Mouse (Mus musculus): ENCODE measurements around the gene Meltf.

Gene Meltf

DNA sequence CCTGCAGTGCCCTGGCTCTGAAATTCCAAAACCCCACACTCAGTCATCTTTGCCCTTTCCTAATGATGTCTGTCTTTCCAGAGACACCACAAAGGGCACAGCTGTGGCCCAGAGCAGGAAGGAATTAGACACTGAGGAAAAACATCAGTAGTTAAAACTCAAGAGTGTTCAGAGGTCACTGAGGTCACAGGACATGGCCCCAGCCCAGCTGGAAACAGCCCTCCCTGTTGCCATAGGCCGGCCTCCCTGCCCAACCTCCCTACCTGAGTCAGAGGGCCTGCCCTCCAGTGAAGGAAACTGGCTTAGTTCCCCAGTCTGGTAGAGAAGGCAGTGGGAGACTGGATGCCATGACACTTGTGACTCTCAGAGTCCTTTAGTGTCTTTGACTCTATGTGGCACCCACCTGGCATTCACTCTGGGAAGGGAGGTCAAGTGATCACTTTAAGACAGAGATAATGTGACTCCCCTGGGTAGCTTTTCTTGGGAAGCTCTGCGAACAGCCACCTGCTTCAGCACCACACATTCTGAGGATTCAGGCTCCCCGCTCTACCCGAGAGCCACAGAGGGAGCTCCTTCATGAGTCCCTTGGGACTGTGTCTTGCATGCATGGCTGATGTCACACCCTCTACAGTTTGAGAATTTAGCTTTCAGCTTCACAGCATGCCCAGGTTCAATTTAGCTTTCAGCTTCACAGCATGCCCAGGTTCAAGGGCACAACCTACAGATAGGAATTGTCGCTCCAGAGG, 15.0 kb downstream of the Meltf start:
- intact Hi-C loops (cut with DNase I) = no loop called here

GRCm38 (mm10) chr16:31896971-31897774, 18.6 kb downstream of the Meltf start:
- intact Hi-C loops (cut with DNase I) = no loop called here

- intact Hi-C loops (cut with DNase I) = no loop called here
Observed at GRCm38 (mm10) chr16:31898546-31899326, 20.1 kb downstream of the Meltf start.

DNA sequence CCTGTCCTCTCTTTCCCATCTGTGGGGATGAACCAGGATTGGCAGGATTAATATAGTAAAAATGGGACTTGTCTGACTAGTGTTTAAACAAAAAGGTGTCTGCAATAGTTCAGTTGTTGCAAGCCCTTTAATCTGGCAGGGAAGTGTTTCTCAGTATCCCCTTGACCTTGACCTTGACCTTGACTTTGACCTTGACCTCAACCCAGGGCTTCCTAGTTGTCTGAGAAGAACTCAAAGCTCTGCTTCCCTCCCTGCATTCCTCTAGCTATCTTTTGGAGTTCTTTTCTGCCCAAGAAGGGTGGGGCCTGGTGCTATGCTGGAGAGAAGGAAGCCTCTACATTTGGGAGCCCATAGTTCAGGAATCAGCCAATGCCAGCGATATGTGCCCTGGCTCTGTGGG, 23.3 kb downstream of the Meltf start:
- intact Hi-C loops (cut with DNase I) = no loop called here

GRCm38 (mm10) chr16:31903239-31903638, 24.6 kb downstream of the Meltf start:
- intact Hi-C loops (cut with DNase I) = no loop called here

DNA sequence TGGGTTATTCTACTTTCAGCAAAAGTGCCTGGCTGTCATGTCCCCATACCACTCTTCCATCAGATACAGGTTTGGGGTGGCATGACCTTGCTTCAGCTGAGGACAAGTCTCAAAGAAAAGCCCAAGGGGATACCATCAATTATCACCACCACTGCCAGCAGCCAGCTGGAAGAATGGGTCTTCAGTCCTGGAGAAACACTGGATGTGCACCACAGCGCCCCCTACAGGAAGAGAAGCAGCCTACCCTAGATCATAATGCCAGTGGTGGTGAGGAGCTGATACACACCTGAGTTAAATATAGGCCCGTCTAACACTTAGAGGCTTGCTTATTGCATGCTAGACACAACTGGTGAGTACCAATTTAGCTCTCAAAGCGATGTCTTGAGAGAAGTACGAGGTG, 26.7 kb downstream of the Meltf start:
- intact Hi-C loops (cut with DNase I) = no loop called here

DNA sequence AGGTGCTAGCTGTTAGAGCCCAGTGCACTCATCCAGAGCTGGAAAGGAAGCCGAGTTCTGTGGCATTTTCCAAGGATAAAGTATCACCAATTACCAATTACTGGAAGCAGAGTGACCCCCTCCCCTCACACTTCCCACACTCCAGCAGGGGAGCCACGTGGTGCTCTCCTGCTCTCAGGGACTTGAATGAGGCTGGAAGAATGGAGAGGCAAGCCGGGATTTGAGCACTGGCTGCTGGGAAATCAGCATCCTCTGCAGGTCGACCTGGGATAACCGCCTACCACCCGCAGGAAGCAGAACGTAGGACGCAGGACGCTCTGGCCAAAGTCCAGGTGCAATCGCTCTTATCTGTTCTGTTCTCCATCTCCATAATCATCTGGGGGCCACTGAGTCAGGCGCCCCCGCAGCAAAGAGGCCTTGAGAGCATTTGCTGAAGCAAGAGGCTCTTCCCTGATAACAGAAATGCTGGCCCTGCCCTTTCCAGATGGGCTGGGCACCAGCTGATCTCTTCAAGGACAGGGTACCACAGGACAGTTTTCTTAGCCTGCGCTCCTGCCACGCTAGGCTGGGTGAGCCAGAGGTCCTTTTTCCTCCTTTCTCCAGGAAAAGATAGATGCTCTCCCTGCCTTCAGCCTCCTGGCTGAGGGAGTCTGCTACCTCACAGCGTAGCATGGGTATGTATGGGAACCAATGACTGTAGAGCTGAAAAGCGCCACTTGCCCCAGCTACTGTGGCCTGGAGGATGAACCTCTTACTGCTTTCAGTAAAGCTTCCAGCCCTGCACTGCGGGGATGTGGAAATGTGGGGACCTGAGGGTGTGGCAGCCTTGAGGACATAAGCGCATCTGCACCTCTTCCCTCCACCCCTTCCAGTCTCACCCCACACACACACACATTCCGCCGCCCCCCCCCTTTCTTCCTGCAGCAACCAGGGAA, 27.5 kb downstream of the Meltf start:
- intact Hi-C loops (cut with DNase I) = no loop called here

DNA sequence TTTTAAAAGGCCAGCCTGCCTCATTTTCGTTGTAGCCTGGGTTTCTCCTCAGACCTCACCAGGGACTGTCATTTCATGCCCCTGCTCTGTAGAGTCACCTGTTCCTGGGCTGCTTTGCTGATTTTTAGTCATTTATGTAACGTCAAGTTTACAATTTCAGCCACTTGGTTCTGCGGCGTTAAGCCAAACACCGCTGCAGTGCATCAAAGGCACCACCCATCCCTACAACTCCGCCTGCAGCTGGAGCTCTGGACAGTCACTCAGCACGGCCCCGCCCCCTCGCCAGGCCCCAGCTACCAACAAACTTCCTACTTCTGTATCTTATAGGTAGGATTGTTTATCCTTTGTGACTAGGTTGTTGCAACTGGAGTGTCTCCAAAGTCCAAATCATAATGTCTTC, 28.3 kb downstream of the Meltf start:
- intact Hi-C loops (cut with DNase I) = no loop called here

GRCm38 (mm10) chr16:31908959-31909358, 30.3 kb downstream of the Meltf start:
- intact Hi-C loops (cut with DNase I) = no loop called here

DNA sequence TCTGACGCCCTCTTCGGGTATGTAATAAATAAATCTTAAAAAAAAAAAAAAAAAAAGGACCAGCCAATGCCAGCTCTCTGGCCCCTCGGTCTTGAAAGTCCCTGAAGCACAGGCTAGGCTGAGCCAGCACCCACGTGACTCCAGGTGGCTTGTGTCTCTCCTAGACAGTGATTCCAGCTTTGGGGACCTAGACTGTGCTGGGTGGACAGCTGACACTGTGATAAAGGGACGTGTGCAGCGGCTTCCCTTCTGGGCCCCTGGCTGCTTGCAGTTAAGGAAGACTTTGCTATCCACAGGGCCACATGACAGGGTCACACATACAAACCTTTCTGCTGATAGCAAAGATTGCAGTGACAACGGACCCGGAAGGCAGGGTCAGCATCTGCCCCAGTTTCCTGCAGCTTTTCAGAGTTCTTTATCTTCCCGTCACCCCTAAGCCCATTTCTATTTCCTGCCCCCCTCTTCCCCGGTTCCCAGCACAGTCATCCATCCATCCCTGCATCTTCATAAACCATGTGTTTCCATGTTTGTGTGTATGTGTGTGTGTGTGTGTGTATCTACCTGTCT, 31.8 kb downstream of the Meltf start:
- intact Hi-C loops (cut with DNase I) = loop anchor here (10.0 kb wide), 1 partner anchor 446 kb away; no protein-coding TSS in a partner anchor

- intact Hi-C loops (cut with DNase I) = loop anchor here (1.0 to 10.0 kb wide), 3 partner anchors 38 to 453 kb away; no protein-coding TSS in a partner anchor
Observed at GRCm38 (mm10) chr16:31917776-31918175, 39.2 kb downstream of the Meltf start.

GRCm38 (mm10) chr16:31918248-31918724, 39.7 kb downstream of the Meltf start:
- intact Hi-C loops (cut with DNase I) = loop anchor here (1.0 to 10.0 kb wide), 3 partner anchors 39 to 453 kb away; no protein-coding TSS in a partner anchor

GRCm38 (mm10) chr16:31924368-31924767, 45.8 kb downstream of the Meltf start:
- intact Hi-C loops (cut with DNase I) = no loop called here

DNA sequence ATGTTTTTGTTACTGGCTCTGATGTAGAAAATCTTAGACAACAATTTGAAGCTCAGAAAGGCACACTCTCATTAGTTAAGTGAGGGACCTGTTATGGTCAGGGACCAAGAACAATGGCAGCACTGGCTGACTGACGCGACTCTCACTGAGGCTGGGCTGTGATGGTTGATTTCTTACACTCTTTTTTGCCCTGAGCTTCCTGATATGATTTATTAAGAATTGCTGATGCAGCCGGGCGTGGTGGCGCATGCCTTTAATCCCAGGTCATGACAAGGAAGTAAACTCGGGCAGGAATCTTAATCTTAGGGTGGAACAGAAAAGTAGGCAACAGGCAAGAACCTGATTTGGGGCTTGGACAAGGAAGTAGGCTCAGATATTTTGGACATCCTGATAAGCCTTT, 47.5 kb downstream of the Meltf start:
- intact Hi-C loops (cut with DNase I) = no loop called here

DNA sequence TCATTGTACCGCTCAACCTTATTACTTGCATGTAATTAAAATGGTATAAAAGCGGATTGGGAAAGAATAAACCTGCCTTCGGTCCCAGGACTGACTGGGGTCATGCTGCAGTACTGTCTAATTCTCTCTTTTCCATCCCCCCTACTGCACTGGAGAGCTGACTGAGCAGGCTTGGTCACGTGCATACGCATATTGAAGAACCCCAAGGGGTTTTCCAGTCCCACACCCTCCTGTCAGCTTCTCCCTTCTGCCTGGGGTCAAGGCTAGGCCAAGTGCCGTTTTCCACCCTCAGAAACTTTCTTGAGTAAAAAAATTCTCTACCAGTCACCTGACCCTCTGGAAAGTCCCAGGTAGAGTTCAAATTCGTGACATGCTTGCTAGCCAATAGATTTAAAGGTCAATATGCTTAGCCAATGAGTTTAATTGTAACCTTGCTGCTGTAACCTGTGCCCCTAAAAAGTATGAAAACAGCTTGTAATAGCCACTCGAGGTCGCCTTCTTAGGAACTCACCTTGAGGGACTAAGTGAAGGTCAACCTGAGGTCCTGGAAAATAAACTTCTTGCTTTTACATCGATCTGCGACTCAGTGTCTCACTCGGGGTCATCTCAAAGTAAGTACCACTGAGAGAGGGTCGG, 48.1 kb downstream of the Meltf start:
- intact Hi-C loops (cut with DNase I) = no loop called here

- intact Hi-C loops (cut with DNase I) = no loop called here
Observed at GRCm38 (mm10) chr16:31927412-31927811, 48.8 kb downstream of the Meltf start.

DNA sequence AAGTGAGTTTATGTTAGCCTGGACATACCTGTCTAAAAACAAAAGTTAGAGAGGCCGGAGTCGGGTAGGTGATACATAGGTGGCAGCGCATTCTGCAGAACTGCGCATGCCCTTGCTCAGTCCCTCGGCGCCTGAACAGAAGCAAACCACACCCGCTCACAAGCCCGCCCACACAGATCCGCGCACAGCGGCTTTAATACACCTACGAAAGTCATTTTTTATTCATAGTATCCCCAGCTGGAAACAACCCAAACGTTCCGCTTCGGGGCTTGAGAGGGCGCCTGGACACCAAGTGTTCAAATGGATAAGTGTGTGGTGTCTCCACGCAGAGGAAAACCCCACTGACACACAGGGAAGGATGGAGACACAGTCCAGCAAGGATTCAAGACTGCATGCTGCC, 52.7 kb downstream of the Meltf start:
- intact Hi-C loops (cut with DNase I) = no loop called here

DNA sequence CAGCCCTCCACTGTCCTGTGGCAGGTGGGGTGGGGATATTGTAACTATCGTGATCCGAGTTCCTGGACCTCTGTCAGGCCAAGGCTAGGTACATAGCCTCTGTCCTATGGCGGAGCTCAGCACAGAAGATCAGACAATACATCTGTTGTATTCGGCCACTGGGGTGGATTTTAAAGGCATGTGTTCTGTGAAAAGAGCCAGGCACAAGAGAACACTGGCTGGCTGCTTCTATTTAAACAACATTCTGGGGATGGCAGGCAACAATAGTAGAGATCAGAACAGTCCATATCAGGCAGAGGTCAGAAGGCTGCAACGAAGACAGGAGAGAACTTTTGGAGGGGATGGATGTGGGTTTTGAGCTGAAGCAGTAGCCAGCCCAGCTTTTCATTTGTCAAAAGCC, 53.6 kb downstream of the Meltf start:
- intact Hi-C loops (cut with DNase I) = no loop called here

DNA sequence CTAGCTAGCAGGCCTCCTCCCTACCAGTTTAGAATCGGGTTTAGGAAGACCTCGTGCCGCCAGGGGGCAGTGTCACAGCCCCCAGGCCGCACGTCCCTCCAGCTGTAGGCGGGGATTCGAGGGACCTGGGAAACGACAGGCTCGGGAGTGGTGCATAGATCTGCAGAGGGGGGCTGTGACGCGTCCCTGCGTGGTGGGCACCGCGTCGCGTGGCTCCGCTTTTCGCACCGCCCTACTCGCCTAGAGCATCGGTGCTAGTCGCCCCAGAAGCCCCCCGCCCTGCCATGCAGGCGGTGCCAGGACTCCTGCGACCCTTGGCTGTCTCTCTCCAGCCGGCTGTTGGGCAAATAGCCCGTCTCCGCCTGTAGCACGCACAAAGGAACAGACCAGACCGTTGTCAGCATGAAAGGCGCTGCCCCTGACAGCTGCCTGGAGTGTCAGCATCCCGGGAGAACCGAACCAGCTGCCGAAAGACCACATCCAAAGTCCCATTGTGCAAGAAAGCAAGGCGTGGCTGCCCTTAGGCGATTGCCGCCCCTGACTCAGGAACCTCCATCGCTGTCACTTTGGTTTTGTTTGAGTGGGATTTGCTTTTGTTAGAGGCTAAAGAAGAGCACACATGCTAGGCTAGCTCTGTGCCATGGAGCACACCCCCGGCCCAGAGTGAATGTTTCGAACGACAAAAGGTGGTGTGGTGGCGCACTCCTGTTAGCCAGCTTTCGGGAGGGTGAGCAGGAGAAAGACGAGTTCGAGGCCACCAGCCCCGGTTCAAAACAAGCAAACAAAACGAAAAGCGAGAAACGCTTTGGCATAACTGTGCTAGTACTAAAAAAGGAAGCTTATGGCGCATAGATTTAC, 54.5 kb downstream of the Meltf start:
- intact Hi-C loops (cut with DNase I) = no loop called here
